In the genomic region with DNA sequence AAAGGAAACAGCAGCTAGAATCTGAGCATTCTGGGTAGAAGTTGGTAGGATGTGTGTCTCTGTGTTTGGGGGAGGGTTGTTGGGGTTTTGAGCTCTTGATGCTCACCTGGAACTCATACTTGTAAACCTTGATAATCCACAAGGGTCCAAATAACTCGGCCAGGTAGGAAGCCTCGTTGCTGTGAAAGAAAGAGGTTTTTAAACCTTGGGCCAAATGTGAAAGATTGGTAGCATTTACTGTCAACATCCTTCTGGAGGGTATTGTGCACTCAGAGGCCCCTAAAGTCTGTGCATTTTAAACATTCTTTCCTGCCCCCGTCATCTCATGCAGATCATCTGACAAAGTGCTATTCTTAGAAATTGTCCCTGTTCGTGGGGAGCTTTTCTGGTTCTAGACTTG, we compare ENCODE assay signal across 8 mouse cellular contexts. TPM values are rescaled to one million over a fixed set of nuclear protein-coding genes. Genes with fewer than 3 reads are reported as not detected.
DNase-seq lines count a peak whose midpoint lies in the region; ATAC-seq and TF ChIP-seq lines count a peak whose summit lies in the region.

A gene (plus strand): TSS at position 301 of the 400 bp plus-strand sequence.

- WGBS in limb, embryonic 14.5 days, result 62% methylated on average over 4 of the region's 4 CpGs
- WGBS in stomach, embryonic 15.5 days, result 67% methylated on average over 4 of the region's 4 CpGs

- H3K36me3 ChIP-seq in limb, embryonic 14.5 days (ENCODE audit: control insufficient read depth, insufficient read depth, low read length), result peaks cover 37% of the 10 kb centered on the region
- peaks cover 11% of the 10 kb centered on the region; the same call in 1 of the 2 replicates for H3K36me3 ChIP-seq in stomach, embryonic 15.5 days

- H3K27ac ChIP-seq in limb, embryonic 14.5 days (replicated peaks; ENCODE audit: low read depth, low read length), result no peak within 1 kb of the TSS
- H3K27ac ChIP-seq in stomach, embryonic 15.5 days, result no peak within 1 kb of the TSS

- ATAC-seq in erythroid progenitor cell, adult 5-6 weeks (replicated peaks; ENCODE audit: low FRiP score, poor library complexity, severe bottlenecking), result no peak
- no peak for ATAC-seq in limb, embryonic 14.5 days (ENCODE audit: low FRiP score, low read depth)
- ATAC-seq in stomach, embryonic 15.5 days (ENCODE audit: insufficient read depth, low FRiP score, low read depth), result no peak

- H3K9ac ChIP-seq in limb, embryonic 14.5 days (ENCODE audit: low read depth, low read length, severe bottlenecking), result no peak within 1 kb of the TSS
- no peak within 1 kb of the TSS for H3K9ac ChIP-seq in stomach, embryonic 15.5 days

- no peak within 1 kb of the TSS for H3K4me3 ChIP-seq in limb, embryonic 14.5 days (replicated peaks; ENCODE audit: low read length)
- H3K4me3 ChIP-seq in stomach, embryonic 15.5 days (replicated peaks), result no peak within 1 kb of the TSS

- intact Hi-C loops in heart, postnatal 36 days (cut with DNase I), result no loop called here

- H3K9me3 ChIP-seq in limb, embryonic 14.5 days (ENCODE audit: control insufficient read depth, low read length), result no peaks in the 10 kb centered on the region
- no peaks in the 10 kb centered on the region for H3K9me3 ChIP-seq in stomach, embryonic 15.5 days

- no peak for DNase-seq in urinary bladder, adult 2 months (ENCODE audit: low spot score)
- DNase-seq in urinary bladder, adult 18-20 months (ENCODE audit: low spot score in 2 of 2), result no peak
- no peak for DNase-seq in heart, postnatal 36 days
- no peak for DNase-seq in limb, embryonic 14.5 days (ENCODE audit: low spot score)
- DNase-seq in spleen, postnatal 10 days (ENCODE audit: low spot score in 2 of 2), result no peak
- DNase-seq in right cerebral cortex, postnatal 4 days, result no peak

- H3K4me1 ChIP-seq in limb, embryonic 14.5 days (ENCODE audit: control insufficient read depth, insufficient read depth, low read length), result peaks cover 13% of the 10 kb centered on the region
- H3K4me1 ChIP-seq in stomach, embryonic 15.5 days, result peaks cover 20% of the 10 kb centered on the region

- H3K27me3 ChIP-seq in limb, embryonic 14.5 days (ENCODE audit: control insufficient read depth, insufficient read depth, low read length), result no peaks in the 10 kb centered on the region
- H3K27me3 ChIP-seq in stomach, embryonic 15.5 days (replicated peaks), result no peaks in the 10 kb centered on the region

- no peak within 1 kb of the TSS for H3K4me2 ChIP-seq in limb, embryonic 14.5 days (replicated peaks; ENCODE audit: low read depth, low read length, severe bottlenecking)
- H3K4me2 ChIP-seq in stomach, embryonic 15.5 days, result no peak within 1 kb of the TSS

- no peak for TF ChIP-seq POLR2A in limb, embryonic 14.5 days (IDR thresholded peaks at IDR 0.05; ENCODE audit: borderline replicate concordance, extremely low read depth, insufficient read depth, insufficient read length)

RNA-seq across cellular contexts. Expression of the gene that starts here (rescaled TPM):
- polyA plus RNA-seq in urinary bladder, adult 2 months (2012; rRNA removed), result 22.9 and 28.2 TPM in 2 replicates
- 28.1 and 64.1 TPM in 2 replicates for total RNA-seq in erythroid progenitor cell, adult 5-6 weeks (2015; ENCODE audit: low replicate concordance)
- total RNA-seq in erythroid progenitor cell, adult 5-6 weeks (2017; ENCODE audit: low replicate concordance), result 53.4 and 71.4 TPM in 2 replicates
- total RNA-seq in heart, postnatal 36 days (2021), result 10 to 100 TPM; 23.5 to 23.6 TPM
- polyA plus RNA-seq in limb, embryonic 14.5 days (2012; rRNA removed), result 35.9 and 45.0 TPM in 2 replicates
- polyA plus RNA-seq in limb, embryonic 14.5 days (2014; fragmentation: Nextera tagmentation; extraction: Ambion mirVana), result 94.1 and 110 TPM in 2 replicates
- 96.0 and 102 TPM in 2 replicates for polyA plus RNA-seq in stomach, embryonic 15.5 days (2015; fragmentation: Nextera tagmentation; extraction: Ambion mirVana)
